Mouse (Mus musculus): ENCODE results near the gene Bmp8b. TPM values are rescaled to one million over a fixed set of nuclear protein-coding genes. Genes with fewer than 3 reads are reported as not detected.
A peak's percentile ranks its signal among the peaks of the same experiment; 100 is the strongest.

Bmp8b gene
- 1.2 and 1.7 TPM in 2 replicates for polyA plus RNA-seq (2015; fragmentation: Nextera tagmentation; extraction: Ambion mirVana)

DNA sequence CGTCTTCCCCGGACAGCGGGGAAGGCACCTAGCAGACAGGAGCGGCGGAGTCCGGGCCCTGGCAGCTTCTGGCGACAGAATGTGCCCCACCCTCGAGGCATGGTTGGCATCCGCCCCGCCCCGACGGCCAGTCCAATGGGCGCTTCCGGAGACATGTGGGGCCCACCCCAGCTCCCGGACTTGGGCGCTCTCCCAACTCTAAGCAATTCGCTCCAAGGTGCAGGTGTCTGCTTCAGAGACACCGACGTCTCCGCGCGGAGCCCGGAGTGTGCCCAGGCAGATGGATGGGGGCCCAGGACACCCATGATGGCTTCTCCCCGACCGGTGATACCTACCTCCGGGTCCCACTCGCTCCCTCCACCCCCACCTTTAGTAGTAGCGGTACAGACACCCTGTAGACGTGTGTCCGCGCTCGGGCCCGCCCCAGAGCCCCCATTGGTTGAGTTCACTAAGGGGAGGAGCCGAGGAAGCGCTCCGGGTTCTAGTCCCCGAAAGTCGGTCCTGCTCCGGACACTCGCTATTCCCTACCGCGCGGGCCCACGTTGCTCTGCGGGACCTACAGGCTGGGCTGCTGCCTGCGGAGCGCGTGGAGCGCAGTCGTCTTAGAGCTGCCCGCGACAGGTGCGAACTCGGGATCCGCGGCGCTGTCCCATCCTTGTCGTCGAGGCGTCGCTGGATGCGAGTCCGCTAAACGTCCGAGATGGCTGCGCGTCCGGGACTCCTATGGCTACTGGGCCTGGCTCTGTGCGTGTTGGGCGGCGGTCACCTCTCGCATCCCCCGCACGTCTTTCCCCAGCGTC is at the start of gene Bmp8b:
Bmp8b (plus strand) TSS at position 515 of the 800 bp plus-strand sequence.
- Histone ChIP-seq H3K27me3 (peaks cover 47% of the 10 kb centered on the region), H3K36me3 (no peaks in the 10 kb centered on the region), H3K9me3 (replicated peaks) (no peaks in the 10 kb centered on the region), H3K4me2 (replicated peaks) (peak within 1 kb of the TSS; percentile 44), H3K27ac (replicated peaks) (no peak within 1 kb of the TSS), H3K4me3 (replicated peaks) (peak within 1 kb of the TSS; percentile 31), H3K4me1 (peaks cover 18% of the 10 kb centered on the region), H3K9ac (no peak within 1 kb of the TSS)
- WGBS, result 5% methylated on average over 74 of the region's 75 CpGs
- ATAC-seq (ENCODE audit: insufficient number of reproducible peaks, low FRiP score, low TSS enrichment, low read depth), result peak; percentile 32

DNA sequence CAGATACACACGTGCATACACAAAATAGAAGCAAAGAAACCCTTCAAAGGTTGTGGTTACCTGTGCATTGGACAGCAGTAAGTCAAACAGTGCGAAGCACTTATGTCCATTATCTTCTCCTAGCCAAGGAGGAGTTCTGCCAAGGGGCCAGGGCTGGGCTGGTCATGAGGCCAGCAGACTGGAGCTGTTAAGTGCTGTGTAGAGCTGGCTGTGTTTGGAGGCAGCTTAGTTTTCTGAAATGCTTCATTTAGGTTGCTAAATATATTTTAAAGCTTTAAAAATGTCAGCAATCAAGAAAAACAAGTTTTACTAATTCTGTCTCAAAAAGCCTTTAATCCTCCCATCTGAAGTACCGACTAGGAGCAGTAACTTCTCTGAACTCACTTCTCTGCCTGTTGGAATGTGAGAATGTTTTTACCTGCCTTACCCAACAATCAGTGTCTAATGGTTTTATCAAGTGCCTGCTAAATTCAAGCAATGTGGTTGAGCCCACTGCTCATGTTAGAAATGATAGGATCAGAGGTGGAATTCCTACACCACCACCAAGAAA is 48.3 kb upstream of the Bmp8b start:
- WGBS, result 69% methylated on average over 3 of the region's 3 CpGs

DNA sequence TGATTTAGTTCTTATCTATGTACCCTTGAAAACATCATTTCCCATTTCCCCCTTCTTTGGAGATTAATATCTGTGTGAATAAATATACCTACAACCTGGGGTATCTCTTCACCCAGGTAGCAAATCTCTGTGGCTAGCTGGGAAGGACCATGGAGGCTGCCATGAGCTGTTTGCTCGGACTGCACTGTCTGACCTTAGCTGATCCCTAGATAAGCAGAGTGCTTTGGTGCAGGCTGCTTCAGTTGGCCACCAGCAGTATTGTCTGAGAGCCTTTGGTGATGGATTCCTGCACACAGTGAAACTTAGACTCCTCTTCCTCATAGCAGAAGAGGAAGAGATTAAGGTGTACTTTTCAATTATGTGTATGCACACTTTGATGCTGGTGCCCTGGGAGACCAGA is 47.0 kb upstream of the Bmp8b start:
- Histone ChIP-seq H3K4me1 (no peaks in the 10 kb centered on the region), H3K9me3 (replicated peaks) (no peaks in the 10 kb centered on the region), H3K4me2 (replicated peaks) (no peak overlapping the region), H3K36me3 (peaks cover 33% of the 10 kb centered on the region), H3K4me3 (replicated peaks) (no peak overlapping the region), H3K27ac (replicated peaks) (0 out of 2 replicates have a peak overlapping the region, but pooled peaks have one; percentile 24), H3K27me3 (no peaks in the 10 kb centered on the region), H3K9ac (no peak overlapping the region)
- WGBS, result 65% methylated on average over 1 of the region's 1 CpGs
- ATAC-seq (ENCODE audit: insufficient number of reproducible peaks, low FRiP score, low TSS enrichment, low read depth), result no peak

More for the DNA sequence above, 48.3 kb upstream of the Bmp8b start:
- Histone ChIP-seq H3K36me3 (peaks cover 43% of the 10 kb centered on the region), H3K4me3 (replicated peaks) (no peak overlapping the region), H3K4me2 (replicated peaks) (no peak overlapping the region), H3K9ac (no peak overlapping the region), H3K4me1 (0 out of 2 replicates have a peak, but pooled peaks cover under 1% of the 10 kb centered on the region), H3K27me3 (no peaks in the 10 kb centered on the region), H3K9me3 (replicated peaks) (no peaks in the 10 kb centered on the region), H3K27ac (replicated peaks) (peak overlapping the region; percentile 60)
- no peak for ATAC-seq (ENCODE audit: insufficient number of reproducible peaks, low FRiP score, low TSS enrichment, low read depth)

DNA sequence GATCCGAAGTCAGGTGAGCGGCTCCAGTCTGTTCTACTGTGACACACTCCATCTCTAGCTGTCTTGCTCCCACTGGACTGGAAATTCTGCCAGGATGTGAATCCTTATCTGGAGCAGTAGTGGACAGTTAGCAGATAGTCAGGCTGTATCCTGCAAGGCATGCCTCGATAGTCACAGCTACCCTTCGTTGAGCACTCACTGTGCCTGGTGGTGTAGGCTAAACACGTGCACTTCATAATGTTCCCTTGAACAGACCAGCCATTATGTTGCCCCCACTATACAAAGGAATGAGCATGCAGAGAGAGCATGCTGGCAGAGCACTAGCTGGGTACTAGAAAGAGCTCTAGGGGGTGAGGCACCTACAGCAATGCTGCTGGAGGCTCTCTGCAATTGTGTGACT is 43.2 kb upstream of the Bmp8b start:
- Histone ChIP-seq H3K9me3 (replicated peaks) (no peaks in the 10 kb centered on the region), H3K4me2 (replicated peaks) (no peak overlapping the region), H3K4me3 (replicated peaks) (no peak overlapping the region), H3K4me1 (no peaks in the 10 kb centered on the region), H3K9ac (no peak overlapping the region), H3K36me3 (no peaks in the 10 kb centered on the region), H3K27me3 (no peaks in the 10 kb centered on the region), H3K27ac (replicated peaks) (no peak overlapping the region)
- ATAC-seq (ENCODE audit: insufficient number of reproducible peaks, low FRiP score, low TSS enrichment, low read depth), result no peak
- WGBS, result 70% methylated on average over 5 of the region's 5 CpGs

DNA sequence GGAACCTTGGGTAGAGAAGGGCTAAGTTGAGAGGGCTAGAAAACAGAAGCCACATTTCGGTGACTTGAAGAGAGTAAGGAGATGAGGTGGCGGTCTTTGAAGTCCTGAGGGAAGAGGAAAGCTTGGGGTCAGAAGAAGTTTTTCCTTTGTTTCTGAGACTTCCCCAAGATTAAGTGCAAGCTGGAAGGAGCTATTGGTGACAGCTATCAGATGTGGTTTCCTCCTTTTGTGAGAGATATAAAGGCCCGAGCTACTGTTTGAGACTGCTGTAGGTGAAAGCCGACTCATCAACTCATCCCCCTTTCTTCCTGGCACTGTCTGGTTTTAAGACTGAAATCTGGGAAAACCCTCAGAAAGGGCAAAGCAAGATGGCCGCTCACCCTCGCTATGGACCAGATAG is 36.3 kb upstream of the Bmp8b start:
- Histone ChIP-seq H3K4me3 (replicated peaks) (no peak overlapping the region), H3K4me1 (no peaks in the 10 kb centered on the region), H3K27ac (replicated peaks) (no peak overlapping the region), H3K36me3 (no peaks in the 10 kb centered on the region), H3K27me3 (no peaks in the 10 kb centered on the region), H3K4me2 (replicated peaks) (no peak overlapping the region), H3K9me3 (replicated peaks) (no peaks in the 10 kb centered on the region), H3K9ac (no peak overlapping the region)
- WGBS, result 76% methylated on average over 6 of the region's 6 CpGs
- ATAC-seq (ENCODE audit: insufficient number of reproducible peaks, low FRiP score, low TSS enrichment, low read depth), result no peak

DNA sequence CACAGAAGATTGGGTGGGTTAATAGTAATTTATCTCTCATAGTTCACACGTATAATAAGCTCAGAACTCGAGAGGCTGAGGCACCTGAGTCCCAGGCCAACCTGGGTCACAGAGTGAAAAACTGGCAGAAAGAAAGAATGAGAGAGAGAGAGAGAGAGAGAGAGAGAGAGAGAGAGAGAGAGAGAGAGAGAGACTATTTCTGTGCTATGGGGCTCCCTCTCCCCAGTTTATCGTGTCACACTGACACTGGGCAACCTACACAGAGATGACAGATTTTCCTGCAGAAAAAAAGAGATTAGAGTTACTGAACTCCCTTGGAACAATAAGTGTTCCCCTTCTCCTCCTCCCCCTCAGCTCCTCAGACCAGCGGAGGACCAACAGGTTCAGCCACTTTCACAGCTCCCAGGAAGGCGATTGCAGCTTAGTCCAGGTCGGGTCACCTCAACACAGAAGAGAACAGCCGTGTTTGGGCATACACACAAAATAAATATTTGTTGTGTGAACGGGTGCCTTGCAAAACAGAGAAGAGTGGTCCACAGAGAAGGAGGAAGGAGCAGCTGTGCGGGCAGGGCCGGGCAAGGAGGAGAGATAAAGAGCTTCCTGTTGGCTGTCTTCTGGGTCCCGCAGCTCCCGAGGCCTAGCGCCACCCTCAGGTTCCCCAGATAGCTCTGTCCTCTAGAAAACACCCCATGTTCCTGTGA is 33.5 kb upstream of the Bmp8b start:
- H3K4me2 ChIP-seq (replicated peaks), result peak overlapping the region; percentile 30
- WGBS, result 8% methylated on average over 13 of the region's 13 CpGs
- no peaks in the 10 kb centered on the region for H3K9me3 ChIP-seq (replicated peaks)
- H3K27ac ChIP-seq (replicated peaks), result 0 out of 2 replicates have a peak overlapping the region, but pooled peaks have one; percentile 17
- no peak overlapping the region for H3K4me3 ChIP-seq (replicated peaks)
- ATAC-seq (ENCODE audit: insufficient number of reproducible peaks, low FRiP score, low TSS enrichment, low read depth), result 0 out of 2 replicates have a peak, but pooled peaks have one; percentile 19
- H3K9ac ChIP-seq, result no peak overlapping the region
- H3K36me3 ChIP-seq, result no peaks in the 10 kb centered on the region
- H3K27me3 ChIP-seq, result no peaks in the 10 kb centered on the region
- H3K4me1 ChIP-seq, result no peaks in the 10 kb centered on the region

DNA sequence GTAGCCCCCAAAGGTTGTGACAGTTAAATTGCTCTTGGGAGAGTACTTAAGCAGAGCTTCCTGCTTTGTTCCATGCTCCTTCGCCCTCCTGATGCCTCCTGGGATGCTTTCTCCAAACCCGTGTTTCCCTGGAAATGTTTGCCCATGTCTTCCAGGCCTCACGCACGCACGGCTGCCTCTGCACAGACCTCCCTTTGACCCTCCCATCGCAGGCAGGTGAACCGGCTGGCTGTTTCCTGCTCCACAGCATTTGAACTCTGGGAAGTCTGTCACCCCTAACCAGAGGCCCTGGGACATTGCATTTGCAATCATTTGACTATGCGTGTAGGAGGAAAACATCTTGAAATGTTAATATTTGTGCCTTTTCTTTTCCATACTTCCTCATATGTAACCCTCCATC is 28.0 kb upstream of the Bmp8b start:
- 56% methylated on average over 8 of the region's 8 CpGs for WGBS
- no peak for ATAC-seq (ENCODE audit: insufficient number of reproducible peaks, low FRiP score, low TSS enrichment, low read depth)
- no peaks in the 10 kb centered on the region for H3K27me3 ChIP-seq

DNA sequence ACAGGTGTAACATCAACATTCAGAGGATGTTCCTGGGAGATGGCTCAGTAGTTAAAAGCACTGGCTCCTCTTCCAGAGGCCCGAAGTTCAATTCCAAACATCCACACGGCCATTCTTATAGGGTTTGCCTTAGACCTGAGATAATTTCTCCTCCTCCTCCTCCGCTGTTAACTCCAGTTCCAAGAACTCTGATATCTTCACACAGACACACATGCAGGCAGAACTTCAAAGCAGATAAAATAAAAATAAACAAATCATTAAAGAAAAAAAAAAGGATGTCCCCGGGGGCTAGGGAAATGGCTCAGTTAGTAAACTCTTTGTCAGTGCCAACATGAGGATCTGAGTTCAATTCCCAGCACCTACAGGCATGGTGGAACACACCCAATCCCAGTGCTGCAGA is 26.7 kb upstream of the Bmp8b start:
- Histone ChIP-seq H3K4me2 (replicated peaks) (no peak overlapping the region), H3K4me3 (replicated peaks) (no peak overlapping the region), H3K4me1 (0 out of 2 replicates have a peak, but pooled peaks cover 3% of the 10 kb centered on the region), H3K27me3 (no peaks in the 10 kb centered on the region), H3K9me3 (replicated peaks) (no peaks in the 10 kb centered on the region), H3K9ac (no peak overlapping the region), H3K27ac (replicated peaks) (no peak overlapping the region), H3K36me3 (no peaks in the 10 kb centered on the region)
- no peak for ATAC-seq (ENCODE audit: insufficient number of reproducible peaks, low FRiP score, low TSS enrichment, low read depth)
- WGBS, result 74% methylated on average over 4 of the region's 4 CpGs

More for the DNA sequence above, 28.0 kb upstream of the Bmp8b start:
- Histone ChIP-seq H3K4me1 (no peaks in the 10 kb centered on the region), H3K9ac (no peak overlapping the region), H3K36me3 (no peaks in the 10 kb centered on the region), H3K9me3 (replicated peaks) (no peaks in the 10 kb centered on the region), H3K4me2 (replicated peaks) (no peak overlapping the region), H3K27ac (replicated peaks) (no peak overlapping the region), H3K4me3 (replicated peaks) (no peak overlapping the region)

DNA sequence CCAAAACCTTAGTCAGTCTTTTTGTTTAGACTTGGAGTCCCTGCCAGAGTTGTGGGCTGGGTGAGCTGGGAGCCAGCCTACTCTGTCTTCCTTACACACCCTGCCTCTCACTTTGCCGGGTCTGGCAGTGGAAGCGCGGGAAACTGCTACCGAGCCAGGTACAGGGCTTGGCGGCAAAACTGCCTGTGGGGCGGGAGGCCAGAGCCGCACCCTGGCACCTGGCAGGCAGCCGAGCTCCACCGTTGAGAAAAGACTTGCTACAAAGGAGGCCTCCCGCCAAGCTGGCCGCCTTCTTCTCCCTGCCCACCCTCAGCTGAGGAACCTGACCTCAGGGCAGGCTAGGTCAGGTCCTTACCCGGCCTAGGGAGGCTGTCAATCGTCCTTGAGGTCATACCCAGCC is 24.2 kb upstream of the Bmp8b start:
- no peaks in the 10 kb centered on the region for H3K27me3 ChIP-seq
- no peak overlapping the region for H3K4me2 ChIP-seq (replicated peaks)
- H3K36me3 ChIP-seq, result no peaks in the 10 kb centered on the region
- no peak overlapping the region for H3K4me3 ChIP-seq (replicated peaks)
- no peak for ATAC-seq (ENCODE audit: insufficient number of reproducible peaks, low FRiP score, low TSS enrichment, low read depth)
- no peak overlapping the region for H3K9ac ChIP-seq
- no peaks in the 10 kb centered on the region for H3K9me3 ChIP-seq (replicated peaks)
- 39% methylated on average over 13 of the region's 13 CpGs for WGBS
- no peak overlapping the region; the same call in 1 of the 2 replicates for H3K27ac ChIP-seq (replicated peaks)
- H3K4me1 ChIP-seq, result 0 out of 2 replicates have a peak, but pooled peaks cover 3% of the 10 kb centered on the region

DNA sequence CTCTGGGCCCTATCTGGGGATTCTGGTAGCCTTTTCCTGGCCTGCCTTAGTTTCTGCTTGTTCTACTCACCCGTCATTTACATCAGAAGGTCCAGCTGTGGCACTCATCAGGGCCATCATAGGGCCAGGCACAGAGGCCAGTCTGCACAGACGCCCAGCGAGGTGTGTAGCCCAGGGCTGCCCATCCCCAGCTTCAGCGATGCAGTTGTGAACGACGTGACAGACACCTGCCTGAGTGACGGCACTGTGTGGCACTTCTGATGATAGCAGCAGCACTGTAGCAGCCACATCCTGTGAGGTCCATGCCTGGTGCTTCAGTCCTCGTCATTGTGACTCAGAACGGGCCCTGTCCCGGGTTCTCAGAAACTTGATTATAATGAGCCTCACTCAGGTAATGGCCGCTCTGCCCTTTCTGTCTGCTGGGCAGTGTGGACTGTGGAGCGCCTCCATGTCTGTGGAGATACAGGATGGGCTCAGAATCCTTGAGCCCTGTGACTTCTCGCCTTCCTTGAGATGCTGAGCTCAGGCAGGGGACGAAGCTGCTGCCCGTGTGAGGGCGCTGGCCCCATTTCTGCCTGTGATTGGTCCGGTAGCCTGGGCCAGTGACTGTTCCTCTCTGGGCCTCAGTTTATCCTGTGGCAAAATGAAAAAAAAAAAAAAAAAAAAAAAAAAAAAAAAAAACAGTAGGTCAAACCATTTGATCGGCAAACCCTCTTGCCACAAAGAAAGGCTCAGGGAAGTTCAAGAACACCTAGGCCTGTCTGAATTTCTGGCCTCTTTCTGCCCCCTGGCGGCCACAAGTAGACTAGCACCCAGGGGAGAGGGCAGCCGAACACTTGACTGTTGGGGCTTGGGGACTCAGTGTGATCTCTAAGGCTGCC is 22.4 kb upstream of the Bmp8b start:
- Histone ChIP-seq H3K27me3 (no peaks in the 10 kb centered on the region), H3K4me2 (replicated peaks) (no peak overlapping the region), H3K27ac (replicated peaks) (no peak overlapping the region), H3K9me3 (replicated peaks) (no peaks in the 10 kb centered on the region), H3K4me3 (replicated peaks) (no peak overlapping the region), H3K4me1 (0 out of 2 replicates have a peak, but pooled peaks cover 3% of the 10 kb centered on the region), H3K36me3 (no peaks in the 10 kb centered on the region), H3K9ac (no peak overlapping the region)
- 74% methylated on average over 20 of the region's 20 CpGs for WGBS
- no peak for ATAC-seq (ENCODE audit: insufficient number of reproducible peaks, low FRiP score, low TSS enrichment, low read depth)

Data from embryonic facial prominence, embryonic 15.5 days (tissue).